Mouse (Mus musculus): ENCODE data around the gene 5031439G07Rik.

DNA sequence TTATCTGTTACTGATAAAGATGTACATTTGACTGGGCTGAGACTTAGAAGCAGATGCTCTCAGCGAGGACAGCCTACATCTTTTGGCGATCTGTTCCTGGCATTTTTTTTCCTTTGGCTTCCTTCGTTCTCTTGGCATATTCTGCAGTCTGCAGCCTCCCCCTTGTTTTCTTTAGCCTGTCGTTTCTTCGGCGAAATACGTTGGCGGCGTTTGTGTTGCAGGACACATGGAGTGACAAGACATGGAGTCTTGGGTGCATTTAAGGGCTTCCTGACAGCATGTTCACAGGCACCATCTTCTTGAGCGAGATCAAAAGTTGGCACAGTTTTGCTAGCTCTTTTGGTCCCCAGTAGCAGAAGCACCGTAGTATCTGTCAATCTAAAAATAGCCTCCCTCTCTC, 27.4 kb upstream of the 5031439G07Rik start:
- TF ChIP-seq TAL1 (IDR thresholded peaks at IDR 0.05; ENCODE audit: low read length) (no peak), GATA1 (IDR thresholded peaks at IDR 0.05; ENCODE audit: low read length) (no peak)
